Mouse (Mus musculus) mouse embryonic stem cell (cell line): ENCODE measurements at regions not wholly inside any gene's neighbourhood (a gene's known extent, or its start where the extent isn't known, plus 50 kb on each side); places are given as distances from the start of the nearest gene placed in this dataset.

Experiments
- in situ Hi-C, 2 experiments: fragments of 300-500 bp; cut with MboI; formaldehyde crosslinking; loops; 1 replicate in 1 of 2; 3 replicates in 1 of 2; pipeline ENCODE4 v1.14.3; 2019 to 2020; ENCODE audit warnings: low sequenced_read_pairs in 2 of 2, low pct_unique_long_range_greater_than_20kb in 1 of 2, mixed read lengths in 1 of 2; ENCODE audit not compliant: unreplicated experiment in 1 of 2

GRCm38 (mm10) chr13:33558927-33559326 lies 74.3 kb downstream of the Serpinb9g start:
- in situ Hi-C loops: loop anchor here (25.0 kb wide), 1 partner anchor 203 kb away; no protein-coding TSS in a partner anchor

GRCm38 (mm10) chr13:33559719-33560118 lies 75.1 kb downstream of the Serpinb9g start:
- in situ Hi-C loops: loop anchor here (25.0 kb wide), 1 partner anchor 203 kb away; no protein-coding TSS in a partner anchor

GRCm38 (mm10) chr13:33561625-33562024 lies 77.0 kb downstream of the Serpinb9g start:
- in situ Hi-C loops: loop anchor here (25.0 kb wide), 1 partner anchor 201 kb away; no protein-coding TSS in a partner anchor

- in situ Hi-C loops: loop anchor here (25.0 kb wide), 1 partner anchor 199 kb away; no protein-coding TSS in a partner anchor
These were observed 78.3 kb downstream of the Serpinb9g start for GRCm38 (mm10) chr13:33562928-33563327.

- in situ Hi-C loops: loop anchor here (25.0 kb wide), 1 partner anchor 199 kb away; no protein-coding TSS in a partner anchor
These were observed 78.8 kb downstream of the Serpinb9g start for GRCm38 (mm10) chr13:33563366-33563765.

- in situ Hi-C loops: loop anchor here (25.0 kb wide), 1 partner anchor 194 kb away; no protein-coding TSS in a partner anchor
These were observed 83.3 kb downstream of the Serpinb9g start for GRCm38 (mm10) chr13:33567915-33568314.

- in situ Hi-C loops: loop anchor here (25.0 kb wide), 1 partner anchor 193 kb away; no protein-coding TSS in a partner anchor
These were observed 84.7 kb downstream of the Serpinb9g start for GRCm38 (mm10) chr13:33569318-33569717.

- in situ Hi-C loops: loop anchor here (25.0 kb wide), 1 partner anchor 191 kb away; no protein-coding TSS in a partner anchor
These were observed 86.2 kb downstream of the Serpinb9g start for GRCm38 (mm10) chr13:33570836-33571235.

- in situ Hi-C loops: no loop called here
These were observed 75.1 kb upstream of the Serpinb6d start for GRCm38 (mm10) chr13:33586065-33586464.
